ENCODE assay signal across 18 mouse cellular contexts in genomic region chr1:127308207-127308725, GRCm38 (mm10).
DNase-seq lines count a peak whose midpoint lies in the region; ATAC-seq and TF ChIP-seq lines count a peak whose summit lies in the region.
"Had no signal": no experiment of that assay in that cellular context is flagged by ENCODE, and none has a peak within 500 bp of the region (broad histone marks: within the 10 kb centered on the region; RNA-seq: fewer than 3 reads in every experiment).

No protein-coding gene starts in this region.

- H3K4me1 ChIP-seq in kidney, embryonic 15.5 days = peaks cover 17% of the 10 kb centered on the region
- H3K4me1 ChIP-seq: lung, embryonic 15.5 days; midbrain, embryonic 13.5 days had no signal

- WGBS in kidney, embryonic 15.5 days = 54% methylated on average over 7 of the region's 7 CpGs

- no peak overlapping the region for H3K9ac ChIP-seq in kidney, embryonic 15.5 days
- H3K9ac ChIP-seq: hindbrain, embryonic 14.5 days; liver, embryonic 14.5 days; lung, embryonic 15.5 days; midbrain, embryonic 13.5 days; neural tube, embryonic 13.5 days had no signal

- H3K36me3 ChIP-seq in kidney, embryonic 15.5 days = no peaks in the 10 kb centered on the region
- H3K36me3 ChIP-seq: lung, embryonic 15.5 days; neural tube, embryonic 13.5 days had no signal

- H3K27ac ChIP-seq in gastrocnemius, adult 2 months = no peak overlapping the region
- H3K27ac ChIP-seq in kidney, embryonic 15.5 days = 0 out of 2 replicates have a peak overlapping the region, but pooled peaks have one; percentile 32
- H3K27ac ChIP-seq: hindbrain, embryonic 14.5 days; liver, embryonic 14.5 days; lung, embryonic 15.5 days; midbrain, embryonic 13.5 days had no signal

- no peaks in the 10 kb centered on the region for H3K9me3 ChIP-seq in kidney, embryonic 15.5 days (replicated peaks)
- H3K9me3 ChIP-seq: lung, embryonic 15.5 days; midbrain, embryonic 13.5 days; neural tube, embryonic 13.5 days had no signal

- H3K4me3 ChIP-seq in gastrocnemius, adult 2 months = no peak overlapping the region
- H3K4me3 ChIP-seq in kidney, embryonic 15.5 days (replicated peaks) = no peak overlapping the region
- H3K4me3 ChIP-seq: lung, embryonic 15.5 days; midbrain, embryonic 13.5 days; neural tube, embryonic 13.5 days had no signal

- TF ChIP-seq CTCF in gastrocnemius, adult 2 months (IDR thresholded peaks at IDR 0.05) = no peak

- ATAC-seq in kidney, embryonic 15.5 days (replicated peaks; ENCODE audit: low FRiP score) = peak; percentile 50; the same call in 1 of the 2 replicates
- ATAC-seq: midbrain, embryonic 13.5 days had no signal

- no peak overlapping the region for H3K4me2 ChIP-seq in kidney, embryonic 15.5 days
- H3K4me2 ChIP-seq: heart, embryonic 11.5 days; hindbrain, embryonic 14.5 days; lung, embryonic 15.5 days; midbrain, embryonic 13.5 days; neural tube, embryonic 13.5 days had no signal

- intact Hi-C loops in gastrocnemius, adult 2 months (cut with DNase I) = no loop called here

- H3K27me3 ChIP-seq in kidney, embryonic 15.5 days = no peaks in the 10 kb centered on the region
- H3K27me3 ChIP-seq: CH12.LX; lung, embryonic 15.5 days; midbrain, embryonic 13.5 days; neural tube, embryonic 13.5 days had no signal

- DNase-seq in gastrocnemius, adult 2 months = peak; percentile 61
- DNase-seq in gastrocnemius, postnatal 10 days = no peak
- no peak for DNase-seq in kidney, adult 9 months
- peak; percentile 39 for DNase-seq in thymus, postnatal 14 days
- DNase-seq in thymus, postnatal 4 days = no peak
- DNase-seq in MN1 (ENCODE audit: low spot score) = no peak
- DNase-seq: cerebellum, adult 2 months; cerebellum, postnatal 36 days; heart, postnatal 36 days; right cerebral cortex, adult 18-20 months had no signal

Comparison
In these comparisons a context has a peak if more than half of its experiments do, and no peak if none do; other contexts are left out.
1. DNase-seq: peak in gastrocnemius, adult 2 months (single experiment) and thymus, postnatal 14 days (single experiment); none in gastrocnemius, postnatal 10 days (single experiment), kidney, adult 9 months (single experiment), thymus, postnatal 4 days (single experiment) and MN1 (single experiment).